Mouse (Mus musculus): ENCODE results near the gene Sox14. TPM values are rescaled to one million over a fixed set of nuclear protein-coding genes. Genes with fewer than 3 reads are reported as not detected.

The Sox14 gene
- polyA plus RNA-seq, 1 experiment from 2014 or later: 1.3 TPM

DNA sequence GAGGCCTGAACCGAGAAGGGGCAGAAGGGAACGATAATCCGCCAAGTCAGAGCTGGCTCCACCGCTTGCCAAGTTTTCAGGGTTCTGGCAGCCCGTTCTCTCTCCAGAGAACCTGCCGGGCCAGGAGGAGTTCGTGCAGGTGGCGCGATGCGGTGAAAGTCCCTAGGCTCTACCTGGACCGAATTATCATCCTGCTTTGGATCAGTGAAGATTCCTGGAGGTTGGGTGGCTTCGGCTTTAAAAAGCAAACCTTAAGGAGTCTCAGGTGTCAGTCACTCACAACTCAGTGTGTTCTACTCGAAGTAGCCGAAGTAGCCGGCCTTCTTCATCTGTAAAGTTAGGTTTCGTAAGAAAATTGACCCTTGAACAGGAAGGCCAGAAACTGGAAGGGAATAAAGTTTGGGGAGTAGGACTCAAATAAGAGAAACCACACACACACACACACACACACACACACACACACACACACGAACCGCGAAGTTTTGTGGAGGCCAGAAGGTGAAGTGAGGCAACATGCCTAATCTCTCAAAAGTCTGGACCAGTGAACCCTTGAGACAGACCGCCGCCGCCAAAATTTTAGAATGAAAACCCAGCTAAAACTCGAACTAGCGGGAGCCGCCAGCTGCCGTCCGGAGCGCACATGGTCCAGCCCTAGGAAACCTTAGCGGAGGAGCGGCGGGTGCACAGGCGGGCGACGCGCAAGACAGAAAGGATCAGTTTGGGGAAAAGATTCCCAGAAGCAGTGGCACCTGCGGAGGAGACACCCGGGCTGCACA, 5.0 kb downstream of the Sox14 start:
- no peaks in the 10 kb centered on the region for H3K36me3 ChIP-seq
- no peak overlapping the region for H3K9ac ChIP-seq
- no peak for ATAC-seq (ENCODE audit: insufficient number of reproducible peaks, insufficient read depth, low FRiP score, low TSS enrichment)
- H3K9me3 ChIP-seq: no peaks in the 10 kb centered on the region
- peaks cover 85% of the 10 kb centered on the region for H3K27me3 ChIP-seq
- H3K27ac ChIP-seq: no peak overlapping the region
- peak overlapping the region; percentile 16 for H3K4me3 ChIP-seq
- H3K4me1 ChIP-seq: peaks cover 14% of the 10 kb centered on the region
- peak overlapping the region; percentile 36 for H3K4me2 ChIP-seq (replicated peaks)
- 2% methylated on average over 37 of the region's 37 CpGs for WGBS

DNA sequence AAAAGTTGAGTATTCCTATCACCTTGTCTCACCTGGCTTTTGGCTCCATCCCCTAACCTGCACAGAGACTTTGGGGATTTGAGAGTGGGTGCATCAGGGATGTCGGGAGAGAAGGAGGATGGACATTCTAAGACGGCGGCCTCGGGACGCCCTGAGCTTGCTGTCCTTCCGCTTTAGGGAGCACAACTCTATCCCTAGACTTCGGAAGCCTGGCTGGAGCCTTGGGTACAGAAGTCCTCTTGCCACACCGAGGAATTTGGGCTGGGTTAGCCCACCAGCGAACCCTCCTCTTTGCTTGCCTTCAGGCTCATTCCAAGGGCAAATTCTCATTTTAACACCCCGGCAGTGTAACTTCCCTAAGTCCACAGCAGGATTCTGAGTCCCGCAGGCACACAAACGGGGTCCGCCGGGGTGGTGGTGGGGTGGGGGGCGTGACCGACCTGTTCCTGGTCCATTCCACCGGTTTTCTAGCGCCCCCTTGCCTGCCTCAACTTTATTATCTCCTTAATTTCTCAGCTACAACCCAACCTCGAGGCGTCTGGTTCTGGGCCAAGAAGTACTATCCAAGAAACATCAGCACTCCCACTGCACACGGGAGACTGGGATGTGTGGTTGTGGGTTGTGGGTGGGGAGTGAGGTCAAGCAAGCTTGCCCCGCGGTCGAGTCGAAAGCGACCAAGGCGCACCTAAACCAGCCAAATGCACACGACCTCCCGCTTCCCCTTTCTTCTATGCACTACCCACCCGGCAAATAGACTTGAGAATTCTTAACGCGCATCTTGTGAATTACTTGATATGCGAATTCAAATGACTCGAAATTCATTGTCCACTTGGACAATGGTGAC, 5.8 kb downstream of the Sox14 start:
- no peak for ATAC-seq (ENCODE audit: insufficient number of reproducible peaks, insufficient read depth, low FRiP score, low TSS enrichment)
- peaks cover 7% of the 10 kb centered on the region for H3K4me1 ChIP-seq
- no peaks in the 10 kb centered on the region for H3K9me3 ChIP-seq
- peaks cover 84% of the 10 kb centered on the region for H3K27me3 ChIP-seq
- no peak overlapping the region for H3K9ac ChIP-seq
- H3K4me2 ChIP-seq (replicated peaks): no peak overlapping the region
- H3K36me3 ChIP-seq: no peaks in the 10 kb centered on the region
- WGBS: under 1% methylated on average over 34 of the region's 34 CpGs
- H3K4me3 ChIP-seq: no peak overlapping the region
- no peak overlapping the region for H3K27ac ChIP-seq

- no peak overlapping the region for H3K27ac ChIP-seq
- no peaks in the 10 kb centered on the region for H3K36me3 ChIP-seq
- peak overlapping the region; percentile 15; the same call in 1 of the 2 replicates for H3K4me3 ChIP-seq
- no peak for ATAC-seq (ENCODE audit: insufficient number of reproducible peaks, insufficient read depth, low FRiP score, low TSS enrichment)
- WGBS: 1% methylated on average over 29 of the region's 29 CpGs
- no peak overlapping the region for H3K9ac ChIP-seq
- H3K27me3 ChIP-seq: peaks cover 83% of the 10 kb centered on the region
- H3K4me1 ChIP-seq: peaks cover 7% of the 10 kb centered on the region; the same call in 1 of the 2 replicates
- H3K4me2 ChIP-seq (replicated peaks): peak overlapping the region; percentile 37; the same call in 1 of the 2 replicates
- no peaks in the 10 kb centered on the region for H3K9me3 ChIP-seq
Measured at GRCm38 (mm10) chr9:99869275-99869674, 6.7 kb downstream of the Sox14 start.

GRCm38 (mm10) chr9:99868606-99869005, 7.4 kb downstream of the Sox14 start:
- Histone ChIP-seq H3K27me3 (peaks cover 84% of the 10 kb centered on the region), H3K9ac (no peak overlapping the region; the same call in 1 of the 2 replicates), H3K9me3 (no peaks in the 10 kb centered on the region), H3K4me2 (replicated peaks) (peak overlapping the region; percentile 37), H3K4me1 (peaks cover 7% of the 10 kb centered on the region; the same call in 1 of the 2 replicates), H3K27ac (no peak overlapping the region), H3K36me3 (no peaks in the 10 kb centered on the region), H3K4me3 (peak overlapping the region; percentile 15; the same call in 1 of the 2 replicates)
- WGBS: under 1% methylated on average over 26 of the region's 26 CpGs
- no peak for ATAC-seq (ENCODE audit: insufficient number of reproducible peaks, insufficient read depth, low FRiP score, low TSS enrichment)

DNA sequence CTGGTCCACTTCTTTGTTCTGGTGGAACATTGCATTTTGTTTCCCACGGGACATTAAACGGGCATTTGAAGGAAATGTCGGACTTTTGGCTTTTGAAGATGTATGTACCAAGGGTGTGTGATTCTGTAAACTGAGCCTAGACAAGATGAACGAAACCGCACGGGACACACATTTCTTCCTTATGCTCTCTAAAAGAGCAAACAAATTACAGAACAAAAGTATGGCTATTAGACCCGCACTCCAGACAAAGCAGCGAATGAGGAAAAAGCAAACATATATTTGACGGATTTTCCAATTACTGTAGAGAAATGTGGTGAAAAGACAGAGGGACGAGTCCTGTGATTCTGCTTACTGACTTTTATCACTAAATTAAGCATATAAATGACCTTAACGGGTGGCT, 7.9 kb downstream of the Sox14 start:
- no peak overlapping the region for H3K27ac ChIP-seq
- peaks cover 7% of the 10 kb centered on the region; the same call in 1 of the 2 replicates for H3K4me1 ChIP-seq
- no peak overlapping the region for H3K4me3 ChIP-seq
- H3K9me3 ChIP-seq: no peaks in the 10 kb centered on the region
- no peak overlapping the region for H3K9ac ChIP-seq
- no peak for ATAC-seq (ENCODE audit: insufficient number of reproducible peaks, insufficient read depth, low FRiP score, low TSS enrichment)
- peaks cover 84% of the 10 kb centered on the region for H3K27me3 ChIP-seq
- H3K36me3 ChIP-seq: no peaks in the 10 kb centered on the region
- H3K4me2 ChIP-seq (replicated peaks): no peak overlapping the region
- 3% methylated on average over 11 of the region's 11 CpGs for WGBS

GRCm38 (mm10) chr9:99862936-99863335, 13.0 kb downstream of the Sox14 start:
- H3K4me3 ChIP-seq: no peak overlapping the region
- no peaks in the 10 kb centered on the region for H3K36me3 ChIP-seq
- H3K4me2 ChIP-seq (replicated peaks): no peak overlapping the region
- ATAC-seq (ENCODE audit: insufficient number of reproducible peaks, insufficient read depth, low FRiP score, low TSS enrichment): no peak
- 83% methylated on average over 9 of the region's 9 CpGs for WGBS
- H3K4me1 ChIP-seq: no peaks in the 10 kb centered on the region
- no peak overlapping the region for H3K27ac ChIP-seq
- H3K27me3 ChIP-seq: peaks cover 46% of the 10 kb centered on the region
- no peak overlapping the region for H3K9ac ChIP-seq
- no peaks in the 10 kb centered on the region for H3K9me3 ChIP-seq

DNA sequence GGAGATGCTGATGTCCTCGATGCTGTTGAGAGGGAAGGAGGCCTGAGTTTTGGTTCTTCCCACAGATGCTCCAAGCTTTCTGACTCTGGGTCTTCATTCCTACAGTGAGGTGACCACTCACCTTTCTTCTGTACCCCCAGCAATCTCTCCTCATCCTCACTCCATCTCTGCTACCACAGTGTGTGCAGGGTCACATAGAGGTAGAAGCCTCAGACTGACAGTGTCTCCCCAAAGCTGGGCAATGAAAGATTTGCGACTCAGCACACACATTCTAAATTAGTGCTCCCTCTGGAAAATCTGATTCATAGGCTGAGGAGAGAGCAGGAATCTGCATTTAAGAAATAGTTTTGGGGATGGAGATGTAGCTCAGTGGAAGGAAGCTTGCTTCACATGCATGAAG, 21.5 kb downstream of the Sox14 start:
- no peaks in the 10 kb centered on the region for H3K36me3 ChIP-seq
- H3K4me1 ChIP-seq: no peaks in the 10 kb centered on the region
- H3K9me3 ChIP-seq: no peaks in the 10 kb centered on the region
- no peak overlapping the region for H3K4me2 ChIP-seq (replicated peaks)
- no peak overlapping the region for H3K9ac ChIP-seq
- H3K27me3 ChIP-seq: 0 out of 2 replicates have a peak, but pooled peaks cover 2% of the 10 kb centered on the region
- 79% methylated on average over 2 of the region's 2 CpGs for WGBS
- ATAC-seq (ENCODE audit: insufficient number of reproducible peaks, insufficient read depth, low FRiP score, low TSS enrichment): no peak
- H3K4me3 ChIP-seq: no peak overlapping the region
- H3K27ac ChIP-seq: no peak overlapping the region

DNA sequence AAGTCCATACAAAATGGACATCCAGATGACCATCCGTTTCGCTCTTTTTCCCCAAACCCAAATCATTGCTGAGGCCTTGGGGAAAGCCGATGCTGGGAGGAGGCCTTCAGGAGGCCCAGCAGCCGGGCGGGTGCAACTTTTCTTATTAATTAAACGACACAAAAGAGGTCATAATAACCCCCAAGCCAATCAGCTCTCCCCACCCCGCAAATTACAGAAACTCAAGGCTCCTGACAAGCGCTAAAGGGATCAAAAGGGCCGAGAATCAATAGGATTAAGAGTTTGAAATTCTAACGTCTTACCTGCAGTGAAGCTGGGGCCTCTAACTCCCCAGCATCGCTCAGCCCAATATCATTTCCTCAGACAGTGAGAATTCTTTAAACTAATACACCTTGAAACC, 22.6 kb downstream of the Sox14 start:
- Histone ChIP-seq H3K27me3 (0 out of 2 replicates have a peak, but pooled peaks cover 2% of the 10 kb centered on the region), H3K27ac (no peak overlapping the region), H3K4me1 (no peaks in the 10 kb centered on the region), H3K9me3 (no peaks in the 10 kb centered on the region), H3K36me3 (no peaks in the 10 kb centered on the region), H3K4me3 (no peak overlapping the region), H3K9ac (no peak overlapping the region), H3K4me2 (replicated peaks) (no peak overlapping the region)
- 47% methylated on average over 11 of the region's 11 CpGs for WGBS
- no peak for ATAC-seq (ENCODE audit: insufficient number of reproducible peaks, insufficient read depth, low FRiP score, low TSS enrichment)

DNA sequence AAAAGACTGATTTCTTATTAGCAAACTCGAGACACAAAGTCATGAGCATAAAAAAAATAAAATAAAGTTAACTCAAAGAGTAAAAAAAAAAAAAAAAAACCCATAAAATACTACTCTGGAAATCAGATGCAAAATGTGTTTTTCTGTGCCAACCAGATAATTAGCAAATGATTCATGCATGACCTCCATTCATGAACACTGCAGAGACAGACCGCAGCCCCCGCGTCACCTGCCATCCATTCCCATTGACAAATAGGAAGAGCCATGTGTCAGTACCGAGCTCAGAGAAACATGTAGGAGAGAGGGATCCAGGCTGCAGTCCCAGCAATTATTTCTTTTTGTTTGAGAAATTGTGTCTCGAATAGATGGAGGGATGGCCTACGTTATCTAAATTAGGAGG, 25.6 kb downstream of the Sox14 start:
- Histone ChIP-seq H3K9me3 (no peaks in the 10 kb centered on the region), H3K27ac (no peak overlapping the region), H3K9ac (no peak overlapping the region), H3K4me1 (no peaks in the 10 kb centered on the region), H3K27me3 (0 out of 2 replicates have a peak, but pooled peaks cover 2% of the 10 kb centered on the region), H3K4me2 (replicated peaks) (no peak overlapping the region), H3K36me3 (no peaks in the 10 kb centered on the region), H3K4me3 (no peak overlapping the region)
- 87% methylated on average over 7 of the region's 7 CpGs for WGBS
- no peak for ATAC-seq (ENCODE audit: insufficient number of reproducible peaks, insufficient read depth, low FRiP score, low TSS enrichment)

DNA sequence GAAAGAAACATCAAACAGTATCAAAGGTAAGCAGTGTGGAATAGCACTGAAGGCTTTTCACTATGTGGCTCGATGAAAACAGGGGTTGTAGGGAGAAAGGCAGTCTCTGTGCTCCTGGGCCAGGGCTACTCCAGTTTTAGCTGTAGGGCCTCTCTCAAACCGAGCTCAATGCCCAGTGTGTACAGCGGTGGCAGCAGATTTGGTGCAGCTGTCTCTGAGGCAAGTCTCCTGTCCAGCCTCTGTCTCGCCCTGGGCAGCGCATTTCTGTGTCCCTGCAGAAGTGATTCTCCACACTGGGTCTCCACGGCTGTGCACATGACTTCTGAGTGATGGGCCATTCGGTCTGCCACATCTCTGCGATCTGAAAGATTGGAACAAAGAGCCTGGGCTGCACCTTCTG, 27.6 kb downstream of the Sox14 start:
- Histone ChIP-seq H3K9ac (no peak overlapping the region), H3K9me3 (no peaks in the 10 kb centered on the region), H3K36me3 (no peaks in the 10 kb centered on the region), H3K4me2 (replicated peaks) (no peak overlapping the region), H3K27ac (no peak overlapping the region), H3K27me3 (0 out of 2 replicates have a peak, but pooled peaks cover 2% of the 10 kb centered on the region), H3K4me1 (no peaks in the 10 kb centered on the region), H3K4me3 (no peak overlapping the region)
- no peak for ATAC-seq (ENCODE audit: insufficient number of reproducible peaks, insufficient read depth, low FRiP score, low TSS enrichment)
- 43% methylated on average over 8 of the region's 8 CpGs for WGBS

DNA sequence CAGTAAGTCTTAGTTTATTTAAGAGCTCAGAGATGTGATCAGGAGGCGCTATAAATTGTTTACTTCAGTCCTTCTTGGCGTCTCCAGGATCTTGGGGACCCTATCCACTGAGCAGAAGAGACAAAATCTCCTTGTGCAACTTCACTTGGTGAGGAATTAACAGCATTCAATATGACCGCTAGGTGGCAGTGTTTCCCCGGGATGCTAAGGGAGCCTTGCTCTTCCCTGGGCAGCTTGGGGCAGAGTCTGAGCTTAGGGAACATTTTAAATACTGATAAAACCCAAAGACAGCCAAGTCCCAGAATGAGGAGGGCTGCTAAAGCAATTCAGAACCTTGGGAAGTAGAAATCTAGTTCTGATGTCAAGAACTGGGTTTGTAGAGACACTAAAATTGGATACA, 29.1 kb downstream of the Sox14 start:
- Histone ChIP-seq H3K36me3 (no peaks in the 10 kb centered on the region), H3K4me1 (no peaks in the 10 kb centered on the region), H3K27me3 (0 out of 2 replicates have a peak, but pooled peaks cover 2% of the 10 kb centered on the region), H3K4me2 (replicated peaks) (no peak overlapping the region), H3K27ac (no peak overlapping the region), H3K9me3 (no peaks in the 10 kb centered on the region), H3K4me3 (no peak overlapping the region), H3K9ac (no peak overlapping the region)
- no peak for ATAC-seq (ENCODE audit: insufficient number of reproducible peaks, insufficient read depth, low FRiP score, low TSS enrichment)
- WGBS: 1% methylated on average over 4 of the region's 4 CpGs
